Mouse (Mus musculus): ENCODE measurements around the gene Nrp1. TPM values are rescaled to one million over a fixed set of nuclear protein-coding genes. Genes with fewer than 3 reads are reported as not detected.
A peak's percentile ranks its signal among the peaks of the same experiment; 100 is the strongest.

The Nrp1 gene
- polyA plus RNA-seq, 1 experiment from 2014 or later: 132 TPM

DNA sequence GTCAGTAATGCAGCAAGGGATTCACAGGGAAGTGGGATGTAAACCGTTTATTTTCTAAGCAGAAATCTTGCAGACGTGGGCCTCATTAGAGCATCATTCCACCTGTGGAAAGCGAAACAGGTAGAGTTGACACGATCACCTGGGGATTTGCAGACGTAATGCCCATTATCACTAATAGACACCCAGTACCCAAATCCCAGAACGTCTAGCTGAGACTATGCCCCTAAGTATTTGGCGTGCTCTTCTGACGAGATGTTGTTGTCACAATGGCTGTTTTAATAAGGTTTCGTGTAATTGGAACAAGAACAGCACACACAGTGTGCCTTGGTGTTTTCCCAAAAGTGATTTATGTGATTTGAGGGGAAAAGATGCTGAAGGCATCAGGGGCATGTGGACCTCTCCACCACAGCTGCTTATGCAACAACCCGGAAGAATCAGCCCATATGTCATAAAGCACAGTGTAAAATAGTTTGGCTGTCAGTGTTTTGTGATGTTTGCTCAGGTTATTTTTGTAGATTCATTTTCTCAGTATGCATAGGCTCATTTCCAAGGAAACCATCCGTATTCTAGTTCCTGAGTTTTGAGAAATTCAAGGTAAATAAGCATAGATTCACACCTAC, 40.2 kb downstream of the Nrp1 start:
- no peaks in the 10 kb centered on the region for H3K9me3 ChIP-seq
- H3K27ac ChIP-seq (replicated peaks): no peak overlapping the region
- H3K4me3 ChIP-seq: no peak overlapping the region
- peaks cover 29% of the 10 kb centered on the region for H3K4me1 ChIP-seq
- no peaks in the 10 kb centered on the region for H3K36me3 ChIP-seq
- ATAC-seq (replicated peaks): no peak
- 39% methylated on average over 11 of the region's 11 CpGs for WGBS
- H3K9ac ChIP-seq (replicated peaks): no peak overlapping the region
- no peaks in the 10 kb centered on the region for H3K27me3 ChIP-seq
- H3K4me2 ChIP-seq (replicated peaks): no peak overlapping the region

DNA sequence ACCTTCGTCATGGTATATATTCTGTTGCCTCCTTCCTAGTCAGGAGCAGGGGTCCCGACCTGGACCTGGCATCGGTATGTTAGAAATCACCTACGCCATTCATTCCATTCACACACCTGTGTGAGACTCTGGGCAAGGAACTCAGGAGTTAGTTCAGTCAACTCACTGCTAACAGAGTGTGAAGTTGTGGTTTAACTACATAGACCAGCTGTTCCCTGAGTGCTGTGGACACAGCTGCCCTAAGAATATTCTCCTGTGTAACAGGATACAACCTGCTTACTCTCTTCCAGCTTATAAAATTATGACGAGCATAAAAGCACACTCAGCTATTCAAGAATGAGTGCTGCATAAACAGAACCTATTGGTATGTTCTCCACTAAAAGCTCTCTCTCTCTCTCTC, 41.9 kb downstream of the Nrp1 start:
- H3K36me3 ChIP-seq: no peaks in the 10 kb centered on the region
- no peaks in the 10 kb centered on the region for H3K9me3 ChIP-seq
- no peak overlapping the region for H3K27ac ChIP-seq (replicated peaks)
- H3K4me2 ChIP-seq (replicated peaks): no peak overlapping the region
- peaks cover 29% of the 10 kb centered on the region for H3K4me1 ChIP-seq
- H3K27me3 ChIP-seq: no peaks in the 10 kb centered on the region
- no peak overlapping the region for H3K4me3 ChIP-seq
- 88% methylated on average over 5 of the region's 5 CpGs for WGBS
- no peak overlapping the region for H3K9ac ChIP-seq (replicated peaks)
- ATAC-seq (replicated peaks): no peak

DNA sequence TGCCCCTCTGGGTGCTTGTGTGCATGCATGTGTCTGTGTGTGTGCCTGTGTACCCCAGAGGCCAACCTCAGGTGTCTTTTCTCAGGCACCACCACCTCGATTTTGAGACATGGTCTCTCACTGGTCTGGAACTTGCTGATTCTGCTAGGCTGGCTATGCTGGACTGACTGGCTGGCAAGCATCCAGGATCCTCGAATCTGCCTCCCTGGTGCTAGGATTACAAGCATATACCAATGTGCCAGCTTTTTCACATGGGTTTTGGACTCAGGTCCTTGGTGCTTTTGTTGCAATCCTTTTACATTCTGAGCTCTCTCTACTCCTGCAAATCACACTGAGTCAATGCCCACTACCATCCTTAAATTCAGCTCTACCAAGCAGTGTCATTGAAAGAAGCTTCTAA, 46.5 kb downstream of the Nrp1 start:
- no peak for ATAC-seq (replicated peaks)
- Histone ChIP-seq H3K4me1 (no peaks in the 10 kb centered on the region), H3K9ac (replicated peaks) (no peak overlapping the region), H3K27ac (replicated peaks) (no peak overlapping the region), H3K36me3 (no peaks in the 10 kb centered on the region), H3K9me3 (no peaks in the 10 kb centered on the region), H3K27me3 (no peaks in the 10 kb centered on the region), H3K4me2 (replicated peaks) (no peak overlapping the region), H3K4me3 (no peak overlapping the region)
- WGBS: 38% methylated on average over 2 of the region's 2 CpGs

DNA sequence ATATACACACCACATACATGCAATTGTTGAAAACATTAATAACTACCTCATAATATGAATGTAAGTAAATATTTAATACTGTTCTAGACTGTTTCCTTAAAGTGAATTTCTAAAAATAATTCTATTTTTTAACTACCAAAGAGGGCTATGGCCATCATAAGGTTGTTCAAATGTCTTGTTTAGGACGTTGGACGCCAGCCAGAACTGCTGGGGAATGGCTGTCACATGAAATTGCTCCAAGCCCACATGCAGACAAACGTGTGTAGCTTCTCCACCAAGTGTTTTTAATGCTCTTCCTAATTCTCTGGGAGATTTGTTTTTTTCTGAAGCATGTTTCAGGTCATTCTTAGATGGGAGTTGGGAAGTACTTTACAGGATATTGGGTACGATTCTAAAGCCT, 55.0 kb downstream of the Nrp1 start:
- ATAC-seq (replicated peaks): no peak
- Histone ChIP-seq H3K36me3 (no peaks in the 10 kb centered on the region), H3K4me1 (peaks cover 40% of the 10 kb centered on the region), H3K27ac (replicated peaks) (no peak overlapping the region), H3K4me3 (no peak overlapping the region), H3K9ac (replicated peaks) (no peak overlapping the region), H3K4me2 (replicated peaks) (no peak overlapping the region), H3K9me3 (no peaks in the 10 kb centered on the region), H3K27me3 (no peaks in the 10 kb centered on the region)
- WGBS: 68% methylated on average over 4 of the region's 4 CpGs

DNA sequence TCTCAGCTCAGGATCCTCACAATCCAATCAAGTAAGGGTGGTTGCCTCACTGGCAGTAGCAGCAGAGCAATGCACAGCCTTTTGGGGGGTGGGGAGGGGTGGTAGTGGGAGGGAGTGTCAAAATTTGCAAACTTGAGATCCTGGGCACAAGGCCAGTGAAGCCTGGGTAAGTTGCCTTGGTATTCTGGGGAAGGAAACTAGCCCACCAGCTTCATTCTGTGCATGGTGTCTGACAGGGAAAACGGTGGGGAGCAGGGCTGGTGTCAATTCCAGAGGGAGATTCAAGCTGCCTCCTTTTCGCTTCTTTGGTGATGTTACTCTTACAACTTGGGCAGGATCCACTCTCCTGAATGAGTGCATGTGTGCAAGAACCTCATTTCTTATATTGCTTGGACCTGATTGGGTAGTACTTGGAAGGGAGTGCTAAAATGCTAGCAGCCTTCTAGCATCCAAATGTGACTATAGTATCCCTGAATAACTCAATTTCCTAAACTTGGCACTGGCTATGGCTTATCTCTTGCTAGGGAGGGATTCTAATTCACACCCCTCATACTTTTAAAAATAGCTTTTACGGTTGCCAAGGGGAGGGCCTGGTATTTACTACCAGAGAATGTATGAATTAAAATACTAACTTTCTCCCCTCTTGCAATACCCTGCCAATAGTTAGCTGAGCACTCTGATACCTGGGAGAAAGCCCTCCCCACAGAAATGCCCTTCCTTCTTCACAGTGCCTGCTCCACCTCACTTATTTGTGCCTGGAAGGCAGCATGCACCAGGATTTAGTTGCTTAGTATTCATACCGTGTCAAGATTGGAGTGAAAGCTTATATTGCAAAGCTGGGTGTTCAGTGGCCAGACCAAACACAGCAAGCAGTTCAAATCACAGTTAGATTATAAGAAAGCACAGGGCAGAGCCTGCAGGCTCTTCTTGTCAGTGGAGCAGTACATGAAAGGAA, 57.6 kb downstream of the Nrp1 start:
- WGBS: 13% methylated on average over 4 of the region's 4 CpGs
- Histone ChIP-seq H3K27me3 (no peaks in the 10 kb centered on the region), H3K9me3 (no peaks in the 10 kb centered on the region), H3K27ac (replicated peaks) (peak overlapping the region; percentile 71), H3K4me2 (replicated peaks) (no peak overlapping the region), H3K4me3 (no peak overlapping the region), H3K36me3 (peaks cover 1% of the 10 kb centered on the region; the same call in 1 of the 2 replicates), H3K4me1 (peaks cover 44% of the 10 kb centered on the region), H3K9ac (replicated peaks) (no peak overlapping the region)
- ATAC-seq (replicated peaks): peak; percentile 88

DNA sequence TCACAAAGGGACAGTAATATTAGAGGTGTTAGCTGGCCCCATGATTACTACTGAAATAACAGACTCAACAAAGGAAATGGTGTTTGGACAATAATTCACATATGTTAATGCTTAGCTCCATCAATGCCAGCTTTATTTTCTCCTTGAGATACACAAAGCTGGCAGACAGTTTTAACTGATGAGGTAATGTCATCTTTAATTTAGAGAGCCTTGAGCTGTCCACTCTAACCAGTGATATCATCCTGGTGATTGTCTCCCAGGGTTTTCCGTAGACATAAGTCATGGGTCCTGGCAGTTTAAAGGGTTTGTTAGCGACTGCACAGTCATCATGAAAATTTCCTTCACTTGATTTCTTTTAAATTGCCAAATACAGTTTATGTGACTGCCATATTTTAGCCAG, 58.5 kb downstream of the Nrp1 start:
- H3K4me1 ChIP-seq: peaks cover 44% of the 10 kb centered on the region
- no peaks in the 10 kb centered on the region for H3K9me3 ChIP-seq
- no peak overlapping the region for H3K9ac ChIP-seq (replicated peaks)
- peaks cover 3% of the 10 kb centered on the region; the same call in 1 of the 2 replicates for H3K36me3 ChIP-seq
- no peak for ATAC-seq (replicated peaks)
- H3K27me3 ChIP-seq: no peaks in the 10 kb centered on the region
- no peak overlapping the region for H3K4me3 ChIP-seq
- H3K4me2 ChIP-seq (replicated peaks): no peak overlapping the region
- peak overlapping the region; percentile 71 for H3K27ac ChIP-seq (replicated peaks)
- 38% methylated on average over 2 of the region's 2 CpGs for WGBS

DNA sequence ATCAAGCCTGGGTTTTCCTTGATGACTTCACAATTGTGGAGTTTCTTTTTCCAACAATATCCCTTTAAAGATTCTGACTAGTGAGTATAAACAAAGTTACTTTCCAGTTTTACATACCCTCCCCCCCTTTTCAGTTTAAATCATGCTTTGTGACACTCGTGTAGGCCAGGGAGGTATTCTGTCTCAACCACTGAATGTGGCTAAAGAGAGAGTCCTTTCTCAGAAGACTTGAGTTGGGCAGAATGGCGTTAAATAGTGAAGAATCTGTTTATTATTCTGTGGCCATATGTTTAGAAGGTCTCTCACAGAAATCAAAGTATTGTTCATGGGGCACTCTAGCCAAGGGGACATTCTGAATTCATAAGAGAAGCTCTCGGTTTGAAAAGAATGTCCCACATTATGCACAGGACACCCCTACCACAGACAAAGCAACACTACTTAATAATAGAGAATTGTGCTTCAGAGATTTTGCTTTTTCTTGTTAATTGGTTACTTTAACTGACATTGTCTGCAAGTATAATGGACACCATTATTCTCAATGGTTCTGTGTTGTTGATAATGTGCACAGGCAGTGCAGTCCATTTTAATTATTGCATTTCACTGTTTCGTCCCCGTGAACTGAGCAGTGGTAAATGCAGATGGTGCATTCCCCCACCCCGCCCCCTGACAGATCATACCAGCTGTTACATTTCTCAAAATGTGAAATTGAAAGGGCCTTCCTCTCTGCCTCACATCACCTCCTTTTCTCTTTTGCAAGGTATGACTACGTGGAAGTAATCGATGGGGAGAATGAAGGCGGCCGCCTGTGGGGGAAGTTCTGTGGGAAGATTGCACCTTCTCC, 59.8 kb downstream of the Nrp1 start:
- 35% methylated on average over 10 of the region's 10 CpGs for WGBS
- Histone ChIP-seq H3K9me3 (no peaks in the 10 kb centered on the region), H3K4me3 (no peak overlapping the region), H3K9ac (replicated peaks) (no peak overlapping the region), H3K4me2 (replicated peaks) (no peak overlapping the region), H3K27me3 (no peaks in the 10 kb centered on the region), H3K27ac (replicated peaks) (no peak overlapping the region), H3K4me1 (peaks cover 44% of the 10 kb centered on the region), H3K36me3 (peaks cover 3% of the 10 kb centered on the region; the same call in 1 of the 2 replicates)
- no peak for ATAC-seq (replicated peaks)

DNA sequence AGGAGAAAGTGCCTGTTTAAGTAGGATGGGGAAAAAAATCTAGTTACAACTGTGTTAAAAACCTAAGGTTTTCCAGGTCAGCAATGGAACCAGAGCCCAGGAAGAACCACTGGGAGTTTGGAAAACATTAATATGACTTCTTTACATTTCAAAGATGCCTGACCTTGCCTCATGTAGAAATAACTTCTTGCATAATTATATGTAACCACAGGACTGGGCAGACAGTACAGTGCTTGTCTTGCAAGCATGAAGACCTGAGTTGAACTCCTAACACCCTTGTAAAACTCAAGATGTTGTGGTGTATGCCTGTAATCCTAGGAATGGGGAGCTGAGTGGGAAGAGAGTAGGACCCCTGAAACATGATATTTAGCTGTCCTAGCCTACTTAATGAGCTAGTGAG, 61.6 kb downstream of the Nrp1 start:
- Histone ChIP-seq H3K9me3 (no peaks in the 10 kb centered on the region), H3K4me2 (replicated peaks) (no peak overlapping the region), H3K27me3 (no peaks in the 10 kb centered on the region), H3K4me3 (no peak overlapping the region), H3K27ac (replicated peaks) (no peak overlapping the region), H3K4me1 (peaks cover 37% of the 10 kb centered on the region), H3K36me3 (peaks cover 3% of the 10 kb centered on the region; the same call in 1 of the 2 replicates), H3K9ac (replicated peaks) (no peak overlapping the region)
- no peak for ATAC-seq (replicated peaks)

DNA sequence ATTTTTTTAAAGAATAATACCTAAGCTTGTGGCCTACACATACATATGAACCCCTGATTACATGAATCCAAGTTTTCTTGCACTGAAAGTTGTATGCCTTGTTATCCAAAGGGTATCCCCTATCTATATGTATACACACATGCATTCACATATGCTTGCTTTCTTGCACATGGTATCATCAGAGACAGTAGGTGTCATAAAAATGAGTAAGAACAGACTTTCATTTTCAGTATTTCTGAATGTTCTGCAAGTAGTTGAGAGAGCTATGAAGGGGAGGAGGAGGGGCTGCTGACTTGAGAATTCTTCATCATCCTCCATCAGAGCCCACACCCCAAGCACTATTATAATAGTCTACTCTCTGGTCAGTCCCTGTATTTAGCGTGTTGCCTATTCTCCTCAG, 62.0 kb downstream of the Nrp1 start:
- Histone ChIP-seq H3K4me3 (no peak overlapping the region), H3K9me3 (no peaks in the 10 kb centered on the region), H3K27me3 (no peaks in the 10 kb centered on the region), H3K27ac (replicated peaks) (no peak overlapping the region), H3K36me3 (peaks cover 3% of the 10 kb centered on the region; the same call in 1 of the 2 replicates), H3K4me2 (replicated peaks) (no peak overlapping the region), H3K4me1 (peaks cover 33% of the 10 kb centered on the region), H3K9ac (replicated peaks) (no peak overlapping the region)
- WGBS: 89% methylated on average over 1 of the region's 1 CpGs
- no peak for ATAC-seq (replicated peaks)

DNA sequence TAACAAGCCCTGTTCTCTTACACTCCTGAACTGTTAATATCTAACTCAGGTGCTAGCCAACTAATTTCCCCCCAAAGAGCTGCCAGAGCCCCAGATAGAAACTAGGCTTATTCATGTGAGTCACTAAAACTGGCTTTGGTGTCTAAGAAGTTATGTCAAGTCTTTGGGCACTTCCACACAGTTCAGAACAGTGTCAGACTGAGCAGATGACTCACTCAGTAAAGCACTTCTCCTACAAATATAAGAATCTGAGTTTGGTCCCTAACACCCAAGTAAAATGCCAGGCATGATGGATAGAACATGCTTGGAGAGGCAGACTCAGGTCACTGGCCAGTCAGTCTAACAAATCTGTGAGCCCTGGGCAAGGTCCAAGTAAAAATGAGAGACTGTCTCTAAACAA, 65.4 kb downstream of the Nrp1 start:
- no peaks in the 10 kb centered on the region for H3K4me1 ChIP-seq
- peaks cover 13% of the 10 kb centered on the region; the same call in 1 of the 2 replicates for H3K36me3 ChIP-seq
- H3K9ac ChIP-seq (replicated peaks): no peak overlapping the region
- no peak overlapping the region for H3K27ac ChIP-seq (replicated peaks)
- H3K27me3 ChIP-seq: no peaks in the 10 kb centered on the region
- H3K4me3 ChIP-seq: no peak overlapping the region
- no peaks in the 10 kb centered on the region for H3K9me3 ChIP-seq
- no peak for ATAC-seq (replicated peaks)
- no peak overlapping the region for H3K4me2 ChIP-seq (replicated peaks)

DNA sequence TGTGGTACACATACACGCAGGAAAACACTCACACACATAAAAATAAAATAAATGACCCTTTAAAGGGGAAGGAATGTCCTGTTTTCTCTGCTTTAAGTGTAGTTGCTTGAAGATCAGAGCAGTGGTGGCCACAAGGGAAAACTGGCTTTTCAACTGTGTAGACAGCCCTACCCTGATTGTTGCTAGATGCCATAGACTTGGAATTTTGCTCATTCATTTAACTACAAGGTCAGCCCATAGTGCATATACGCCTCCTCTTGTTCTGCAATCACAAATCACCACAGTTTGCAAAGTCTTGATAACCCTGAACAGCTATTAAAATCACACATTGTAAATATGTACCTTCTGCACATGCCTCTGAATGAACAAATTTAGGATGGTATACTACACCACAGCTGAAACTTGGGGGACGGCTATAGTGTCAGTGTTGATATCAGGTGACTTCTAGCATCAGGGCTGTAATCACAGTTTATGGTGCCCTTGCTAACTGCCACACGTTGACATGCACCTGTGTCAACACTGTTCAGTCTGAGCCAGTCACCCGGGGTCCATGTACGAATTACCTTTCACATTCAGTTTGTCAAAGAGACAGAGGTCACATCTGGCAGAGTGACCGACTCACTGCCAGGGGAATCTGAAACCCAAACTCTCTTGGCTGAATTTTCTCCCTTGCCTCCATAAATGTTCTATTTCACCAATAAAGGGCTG, 66.4 kb downstream of the Nrp1 start:
- WGBS: 86% methylated on average over 7 of the region's 7 CpGs
- no peaks in the 10 kb centered on the region for H3K9me3 ChIP-seq
- no peak overlapping the region for H3K4me3 ChIP-seq
- no peak for ATAC-seq (replicated peaks)
- no peaks in the 10 kb centered on the region for H3K4me1 ChIP-seq
- no peaks in the 10 kb centered on the region for H3K27me3 ChIP-seq
- peaks cover 13% of the 10 kb centered on the region; the same call in 1 of the 2 replicates for H3K36me3 ChIP-seq
- H3K9ac ChIP-seq (replicated peaks): no peak overlapping the region
- no peak overlapping the region for H3K27ac ChIP-seq (replicated peaks)
- H3K4me2 ChIP-seq (replicated peaks): no peak overlapping the region

All from forebrain, embryonic 15.5 days (tissue).